Mouse (Mus musculus) mesoderm, embryonic 11.5 days (tissue): ENCODE measurements around the gene Gpr19.
A peak's percentile ranks its signal among the peaks of the same experiment; 100 is the strongest.

Source experiments
- DNase-seq: peaks from one replicate; pipeline ENCODE4 v3.0.0-alpha.2; 2012; ENCODE audit warnings: low read depth, low spot score

The Gpr19 gene

DNA sequence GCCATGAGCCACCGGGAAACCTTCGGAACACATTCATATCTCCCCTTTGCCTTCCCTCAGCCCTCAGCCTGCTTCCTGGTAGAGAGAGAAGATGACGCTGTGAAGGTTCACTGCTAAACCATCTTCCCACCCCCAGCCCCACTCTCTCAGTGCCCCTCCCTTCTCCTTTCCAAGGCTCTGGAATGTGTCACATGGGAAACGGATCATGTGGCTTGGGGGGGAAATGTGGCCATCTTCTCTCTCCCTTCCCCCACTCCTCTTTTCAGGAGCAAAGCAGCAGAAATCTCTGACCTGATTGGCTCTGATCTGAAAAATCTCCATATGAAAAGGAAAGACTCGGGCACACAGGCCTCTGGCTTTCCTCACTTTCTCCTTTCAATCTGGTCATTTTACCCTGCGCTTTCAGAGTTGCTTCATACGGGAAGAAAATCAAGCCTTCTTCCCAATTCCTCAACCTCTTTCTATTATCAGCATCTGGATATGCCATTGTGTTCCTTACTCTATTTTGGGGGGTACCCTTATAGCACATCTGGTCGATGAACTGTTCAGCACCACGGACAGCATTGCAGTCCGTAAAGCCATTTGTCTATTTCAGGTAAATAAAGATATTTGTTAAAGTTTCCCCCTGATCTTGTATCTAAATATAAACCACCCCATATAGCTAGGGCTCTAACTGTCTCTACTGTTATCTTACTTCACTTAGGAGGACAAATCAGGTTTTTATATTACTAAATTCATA lies 10.5 kb downstream of the Gpr19 start:
- peak; percentile 94 for DNase-seq

DNA sequence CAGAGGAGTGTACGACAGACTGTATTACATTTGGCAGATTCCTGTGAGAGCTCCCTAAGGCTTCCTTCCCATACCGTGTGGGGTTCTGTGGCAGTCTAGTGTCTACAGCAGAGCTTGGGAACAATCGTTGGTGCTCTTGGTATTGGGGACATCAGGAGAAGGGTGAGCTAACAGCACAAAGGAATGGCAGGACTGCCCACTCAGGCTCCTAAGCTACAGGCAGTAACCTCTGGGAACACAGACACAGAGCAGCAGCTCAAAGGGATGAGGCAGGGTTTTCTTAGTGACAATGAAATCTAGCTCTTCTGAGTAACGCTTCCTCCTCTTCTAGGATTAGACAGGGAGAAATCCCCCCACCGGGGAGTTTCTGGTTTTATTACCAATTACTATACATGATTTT lies 11.4 kb downstream of the Gpr19 start:
- no peak for DNase-seq

DNA sequence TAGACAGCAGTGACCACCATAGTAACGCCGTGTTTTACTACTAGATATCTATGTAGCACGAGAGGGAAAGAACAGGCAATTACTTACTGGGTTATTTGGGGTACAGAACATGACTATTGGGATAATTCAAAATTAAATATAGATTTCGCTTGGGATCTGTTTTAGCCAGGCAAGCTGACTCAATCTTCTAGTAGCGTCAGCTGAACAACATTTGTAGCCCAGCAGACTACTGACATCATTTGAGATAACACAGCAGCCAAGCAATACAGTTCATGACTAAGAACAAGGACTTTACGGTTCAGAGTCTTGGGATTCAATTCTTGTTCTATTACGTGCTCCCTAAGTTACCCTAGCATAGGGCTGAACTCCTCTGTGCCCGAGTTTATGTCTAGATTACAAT lies 11.9 kb downstream of the Gpr19 start:
- no peak for DNase-seq

DNA sequence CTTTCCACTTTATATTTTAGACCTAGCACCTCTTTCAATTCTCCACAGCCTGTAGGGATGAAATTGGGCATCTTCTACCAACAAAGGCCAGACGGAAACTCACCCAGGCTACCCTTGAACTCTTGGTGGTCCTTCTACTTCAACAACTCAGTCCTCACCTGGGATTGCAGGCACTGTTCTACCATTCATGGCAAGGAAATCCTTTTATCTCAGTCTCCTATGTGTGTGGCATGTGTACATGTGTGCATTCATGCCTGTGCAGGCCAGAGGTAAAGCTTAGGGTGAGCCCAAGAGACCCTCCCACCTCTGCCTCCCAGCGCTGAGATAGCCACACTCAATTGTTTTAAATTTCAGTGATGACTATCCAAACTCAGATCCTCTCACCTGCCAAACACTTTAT lies 12.9 kb downstream of the Gpr19 start:
- DNase-seq = no peak

DNA sequence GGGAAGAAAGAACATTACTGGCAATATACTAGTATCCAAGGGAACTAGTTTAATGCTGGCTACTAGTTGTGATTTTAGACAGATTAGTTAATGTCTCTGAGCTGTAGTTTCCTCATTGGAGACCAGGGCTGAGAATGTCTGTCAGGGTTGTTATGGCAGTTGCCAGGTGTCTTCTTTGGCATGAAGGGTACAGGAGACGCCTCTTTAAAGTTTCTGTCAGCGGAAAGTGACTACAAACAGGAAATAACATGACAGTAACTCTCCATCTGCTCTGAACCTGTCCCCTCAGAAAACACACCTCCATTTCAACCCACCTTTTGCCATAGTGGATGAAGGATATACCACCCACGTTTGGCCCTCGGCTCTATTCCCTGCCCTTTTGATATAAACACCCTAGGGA lies 14.7 kb downstream of the Gpr19 start:
- DNase-seq = no peak

DNA sequence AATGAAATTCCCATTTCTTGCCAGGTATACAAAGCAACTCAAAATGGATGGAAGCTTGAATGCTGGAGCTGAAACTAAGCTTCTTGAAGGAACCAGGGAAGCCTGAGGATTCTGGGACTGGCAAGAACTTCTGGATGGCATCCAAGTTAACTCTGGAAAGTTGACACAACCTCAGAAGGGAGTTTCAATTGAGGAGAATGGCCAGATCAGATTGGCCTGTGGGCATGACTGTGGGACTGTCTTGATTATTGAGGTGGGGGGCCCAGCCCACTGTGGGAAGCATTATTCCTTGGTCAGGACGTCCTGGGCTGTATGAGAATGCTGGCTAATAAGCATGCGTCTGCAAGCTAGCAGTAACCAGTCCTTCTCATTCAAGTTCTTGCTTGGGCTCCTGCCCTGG lies 18.3 kb downstream of the Gpr19 start:
- no peak for DNase-seq

DNA sequence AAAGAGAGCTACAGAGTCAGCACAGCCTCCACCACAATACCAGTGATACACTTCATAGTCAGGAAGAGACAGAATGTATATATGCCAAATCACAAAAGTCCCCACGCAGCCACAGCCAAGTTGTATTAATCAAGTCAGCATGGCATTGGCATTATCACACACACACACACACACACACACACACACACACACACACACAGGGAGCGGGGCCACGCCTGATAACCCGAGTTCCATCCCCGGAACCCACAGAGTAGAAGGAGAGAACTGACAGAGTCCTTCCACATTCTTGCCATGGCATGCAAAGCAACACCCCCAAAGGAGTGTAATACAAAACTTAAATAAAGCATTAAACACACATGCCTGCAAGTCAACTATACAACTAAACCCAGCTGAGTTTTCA lies 18.8 kb downstream of the Gpr19 start:
- DNase-seq = no peak

DNA sequence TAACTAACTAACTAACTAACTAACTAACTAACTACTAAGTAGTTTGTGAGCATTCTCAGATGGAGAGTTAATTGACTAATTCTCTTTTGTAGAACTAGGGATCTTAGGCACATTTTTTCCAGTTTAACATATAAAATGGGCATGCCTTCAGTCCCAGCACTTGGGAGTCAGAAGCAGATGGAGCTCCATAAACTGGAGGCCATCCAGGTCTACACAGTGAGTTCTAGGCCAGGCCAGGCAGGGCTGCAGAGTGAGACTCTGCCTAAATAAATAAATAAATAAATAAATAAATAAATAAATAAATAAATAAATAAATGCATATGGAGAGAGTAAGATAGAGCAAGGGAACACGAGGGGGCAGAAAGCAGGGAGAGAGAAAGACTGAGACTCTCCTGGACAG lies 20.5 kb downstream of the Gpr19 start:
- no peak for DNase-seq

DNA sequence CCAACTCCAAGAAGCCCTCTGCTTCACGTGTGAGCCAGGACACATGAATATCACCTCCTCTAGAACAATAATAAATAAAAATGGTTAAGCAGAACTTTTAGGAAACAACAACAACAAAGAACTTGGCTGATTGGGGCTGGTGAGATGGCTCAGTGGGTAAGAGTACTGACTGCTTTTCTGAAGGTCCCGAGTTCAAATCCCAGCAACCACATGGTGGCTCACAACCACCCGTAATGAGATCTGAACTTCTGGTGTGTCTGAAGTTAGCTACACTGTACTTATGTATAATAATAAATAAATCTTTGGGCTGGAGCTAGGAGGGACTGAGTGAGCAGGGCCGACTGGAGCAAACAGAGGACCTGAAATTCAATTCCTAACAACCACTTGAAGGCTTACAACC lies 21.1 kb downstream of the Gpr19 start:
- no peak for DNase-seq

DNA sequence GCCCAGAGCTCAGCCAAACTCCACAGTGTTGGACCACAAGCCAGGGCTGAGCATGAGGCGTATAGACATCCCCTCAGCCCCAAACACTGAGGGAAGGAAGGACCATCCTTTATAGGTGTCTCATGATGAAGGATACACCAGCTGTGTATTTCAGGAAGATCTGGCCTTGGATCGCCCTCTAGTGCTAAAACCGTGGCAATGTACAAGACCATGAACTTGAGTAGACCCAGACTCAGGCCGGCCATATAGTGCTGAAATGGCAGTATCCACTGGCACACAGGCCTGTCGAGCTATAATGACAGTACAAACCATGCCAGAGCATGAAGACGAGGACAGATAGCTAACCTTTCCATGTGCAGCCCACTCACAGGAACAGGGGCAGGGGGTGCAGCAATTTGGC lies 21.6 kb downstream of the Gpr19 start:
- peak; percentile 43 for DNase-seq

DNA sequence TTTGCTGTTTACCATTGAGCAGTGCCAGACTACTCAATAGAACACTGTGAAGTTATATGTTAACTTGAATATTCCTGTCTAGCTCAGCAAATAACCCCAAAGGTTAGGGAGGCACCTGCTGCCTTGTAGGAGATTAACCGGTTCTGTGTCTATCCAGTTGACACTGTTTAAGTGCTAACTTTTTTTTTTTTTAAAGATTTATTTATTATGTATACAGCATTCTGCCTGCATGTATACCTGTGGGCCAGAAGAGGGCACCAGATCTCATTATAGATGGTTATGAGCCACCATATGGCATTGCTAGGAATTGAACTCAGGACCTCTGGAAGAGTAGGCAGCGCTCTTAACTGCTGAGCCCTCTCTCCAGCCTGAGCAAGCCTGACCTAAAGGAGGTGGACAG lies 25.4 kb downstream of the Gpr19 start:
- no peak for DNase-seq

DNA sequence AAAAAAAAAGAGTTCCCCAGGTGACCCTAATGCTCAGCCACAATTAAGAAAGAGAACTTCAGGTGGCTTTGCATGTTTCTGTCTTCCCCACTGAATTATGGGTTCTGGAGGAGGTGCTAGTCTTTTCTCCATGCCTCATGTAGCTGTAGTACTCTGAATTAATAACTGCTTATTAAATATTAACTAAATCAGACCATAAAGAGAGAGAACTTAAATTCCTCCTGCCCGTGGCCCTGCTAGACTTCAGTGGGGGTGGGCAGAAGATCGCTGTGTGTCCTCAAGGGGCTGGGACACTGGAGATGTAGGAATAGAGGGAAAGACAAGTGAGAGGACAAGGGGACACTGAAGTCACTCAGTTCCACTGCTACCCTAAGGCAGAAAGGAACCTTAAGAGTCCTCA lies 26.1 kb downstream of the Gpr19 start:
- DNase-seq = no peak

DNA sequence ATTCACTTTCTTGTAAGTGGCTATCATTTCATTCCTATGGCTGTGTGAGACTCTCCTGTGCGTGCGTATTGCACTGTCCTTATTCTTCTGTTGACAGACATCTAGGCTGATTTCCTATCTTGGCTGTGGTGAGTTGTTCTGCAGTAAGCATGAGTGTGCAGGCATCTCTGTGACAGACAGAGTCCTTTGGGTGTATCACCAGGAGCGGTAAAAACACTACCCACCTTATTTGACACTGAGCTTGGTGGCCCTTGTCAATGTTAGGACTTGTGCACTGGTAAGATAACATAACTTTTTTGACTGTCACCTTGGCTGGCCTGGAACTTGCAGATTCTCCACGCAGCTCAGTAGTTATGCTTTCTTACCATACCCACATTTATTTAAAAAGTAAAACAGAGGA lies 27.5 kb downstream of the Gpr19 start:
- DNase-seq = no peak

DNA sequence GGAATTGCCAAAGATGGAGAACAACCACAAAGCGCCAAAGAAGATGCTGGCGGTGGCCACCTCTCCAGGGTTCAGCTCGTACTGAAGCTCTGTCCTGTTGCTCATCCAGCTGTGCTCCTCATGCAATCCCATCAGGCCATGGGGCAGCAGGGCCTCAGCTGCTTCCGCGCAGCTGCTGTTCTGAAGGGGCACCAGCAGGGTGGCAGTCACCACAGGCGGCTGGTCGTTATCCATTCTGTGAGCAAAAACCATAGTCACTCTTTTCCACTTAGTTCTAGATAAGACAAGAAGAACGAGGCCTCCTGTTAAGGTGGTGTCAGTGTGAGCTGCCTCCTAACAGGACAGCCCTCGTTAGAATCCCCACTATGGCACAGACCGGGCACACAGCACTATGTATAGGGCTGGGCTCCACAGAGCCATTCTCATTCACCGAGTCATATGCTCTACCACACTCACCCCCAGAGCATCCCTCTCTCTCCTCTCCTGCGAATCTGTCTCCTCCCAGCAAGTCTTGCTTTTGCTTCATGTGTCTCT lies 28.1 kb downstream of the Gpr19 start:
- DNase-seq = no peak

DNA sequence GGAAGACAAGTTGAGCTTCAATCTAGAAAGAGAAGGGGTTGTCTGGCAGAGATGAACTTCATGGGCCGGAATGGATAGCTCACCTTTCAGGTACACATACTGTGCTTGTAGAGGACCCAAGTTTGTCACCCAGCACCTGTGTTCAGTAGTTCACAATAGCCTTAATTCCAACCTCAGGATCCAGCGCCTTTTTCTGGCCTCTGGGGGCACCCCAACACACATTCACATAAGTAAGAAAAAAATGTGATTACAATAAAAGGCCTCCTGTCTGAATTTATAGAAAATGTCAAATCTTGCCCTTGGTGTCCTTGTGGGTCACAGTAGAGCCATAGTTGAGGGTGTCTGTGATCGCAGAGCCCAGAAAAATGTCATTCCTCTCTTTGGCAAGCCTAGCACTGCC lies 31.1 kb downstream of the Gpr19 start:
- peak; percentile 38 for DNase-seq

DNA sequence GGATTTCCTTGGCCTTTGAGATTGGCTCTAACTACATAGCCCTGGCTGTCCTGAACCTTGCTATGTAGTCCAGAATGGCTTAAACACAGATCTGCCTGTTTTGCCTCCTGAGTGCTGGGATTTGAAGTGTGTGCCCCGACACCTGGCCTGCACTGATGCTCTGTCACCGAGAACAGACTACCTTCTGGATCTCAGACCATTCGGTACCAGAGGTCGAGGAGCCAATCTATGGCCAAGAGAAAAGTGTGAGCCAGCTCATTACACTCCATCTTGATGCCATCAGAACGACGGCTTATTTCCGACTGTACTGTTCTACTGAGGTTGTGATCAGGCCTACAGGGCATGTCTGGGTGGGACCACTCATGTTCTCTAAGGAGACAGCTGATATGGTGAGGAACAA lies 32.3 kb downstream of the Gpr19 start:
- DNase-seq = no peak

DNA sequence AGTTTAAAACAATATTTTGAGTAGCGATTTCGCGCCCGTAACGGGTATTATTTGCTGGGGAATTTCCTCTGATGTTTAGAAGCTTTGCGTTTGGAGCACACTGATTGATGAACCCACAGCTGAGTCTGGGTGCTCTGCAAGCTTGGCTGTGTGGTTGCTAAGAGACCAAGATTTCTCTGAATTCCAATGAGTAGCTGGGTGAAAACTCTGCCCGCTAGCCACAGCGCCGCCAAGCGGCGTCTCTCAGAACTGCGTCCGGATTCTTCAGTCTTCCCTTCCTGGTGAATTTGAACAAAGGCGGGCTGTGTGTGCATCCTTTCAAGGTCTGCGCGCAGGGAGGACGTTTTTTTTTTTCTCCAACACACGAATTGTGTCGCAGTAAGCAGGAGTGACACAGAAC lies 35.2 kb downstream of the Gpr19 start:
- peak; percentile 98 for DNase-seq

DNA sequence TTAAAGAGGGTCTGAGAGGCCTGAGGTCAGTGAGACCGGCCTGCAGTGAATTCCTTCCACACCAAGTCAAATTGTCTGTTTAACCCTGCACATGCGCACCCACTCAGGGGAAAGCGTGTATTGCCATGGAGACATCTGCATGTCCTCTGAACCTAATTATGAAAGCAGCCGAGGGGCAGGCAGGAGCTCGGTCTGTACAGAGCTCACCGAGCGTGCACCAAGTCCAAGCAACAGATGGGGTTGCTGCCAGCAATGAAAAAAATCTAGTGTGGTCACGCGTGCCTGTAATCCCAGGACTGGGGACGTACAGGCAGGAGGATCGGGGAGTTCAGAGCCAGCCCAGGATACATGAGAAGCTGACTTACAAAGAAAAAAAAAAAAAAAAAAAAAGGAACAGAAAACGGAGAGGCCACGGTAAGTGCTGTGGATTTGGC lies 35.7 kb downstream of the Gpr19 start:
- DNase-seq = peak; percentile 75

DNA sequence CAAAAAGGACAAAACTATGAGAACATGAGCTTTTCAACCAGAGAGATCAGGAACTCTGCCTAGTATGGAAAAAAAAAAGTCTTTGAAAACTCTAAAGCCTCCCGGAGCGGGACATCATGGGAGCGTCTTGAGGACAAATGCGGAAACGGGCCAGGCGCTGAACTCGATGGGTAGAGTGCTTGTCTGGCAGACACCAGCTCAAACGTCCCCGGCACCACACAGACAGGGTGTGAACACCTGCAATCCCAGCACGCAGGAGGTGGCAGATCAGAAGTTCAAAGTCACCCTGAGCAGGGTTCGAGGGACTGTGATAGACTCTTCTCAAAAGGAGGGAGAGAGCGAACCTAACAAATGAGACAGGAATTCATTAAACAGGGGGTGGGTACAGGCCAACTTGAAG lies 37.0 kb downstream of the Gpr19 start:
- no peak for DNase-seq

DNA sequence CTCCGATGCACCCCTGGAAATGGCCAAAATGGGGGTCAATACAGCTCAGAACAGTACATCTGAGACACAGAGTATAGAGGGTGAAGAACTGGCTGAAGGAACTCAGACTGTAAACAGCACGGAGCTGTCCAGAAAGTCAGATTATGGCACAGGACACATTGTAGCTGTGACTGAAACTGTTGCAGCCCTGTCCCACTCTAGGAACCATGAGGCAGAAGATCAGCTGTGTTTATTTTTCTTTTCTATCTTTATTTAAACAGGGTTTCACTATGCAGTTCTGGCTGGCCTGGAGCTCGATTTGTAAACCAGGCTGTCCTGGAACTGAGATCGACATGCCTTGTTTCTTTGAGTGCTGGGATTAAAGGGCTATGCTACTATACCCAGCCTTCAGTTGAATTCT lies 38.1 kb downstream of the Gpr19 start:
- no peak for DNase-seq

DNA sequence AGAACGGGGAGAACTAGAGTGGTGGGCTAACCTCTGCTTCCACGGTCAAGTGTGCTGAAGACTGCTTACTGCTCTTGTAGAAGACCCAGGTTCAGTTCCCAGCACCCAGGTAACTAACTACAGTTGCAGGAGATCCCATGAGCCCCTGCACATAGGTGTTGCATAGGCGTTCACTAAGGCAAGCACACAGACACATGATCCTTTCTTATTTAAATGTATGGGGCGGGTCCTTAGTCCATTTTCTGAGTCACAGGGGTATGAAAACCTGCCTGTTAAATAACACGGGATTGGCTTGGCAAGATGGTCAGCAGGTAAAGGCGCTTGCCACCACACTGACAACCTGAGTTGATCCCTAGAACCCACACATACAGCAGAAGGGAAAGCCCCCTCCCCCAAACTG lies 39.4 kb downstream of the Gpr19 start:
- no peak for DNase-seq

DNA sequence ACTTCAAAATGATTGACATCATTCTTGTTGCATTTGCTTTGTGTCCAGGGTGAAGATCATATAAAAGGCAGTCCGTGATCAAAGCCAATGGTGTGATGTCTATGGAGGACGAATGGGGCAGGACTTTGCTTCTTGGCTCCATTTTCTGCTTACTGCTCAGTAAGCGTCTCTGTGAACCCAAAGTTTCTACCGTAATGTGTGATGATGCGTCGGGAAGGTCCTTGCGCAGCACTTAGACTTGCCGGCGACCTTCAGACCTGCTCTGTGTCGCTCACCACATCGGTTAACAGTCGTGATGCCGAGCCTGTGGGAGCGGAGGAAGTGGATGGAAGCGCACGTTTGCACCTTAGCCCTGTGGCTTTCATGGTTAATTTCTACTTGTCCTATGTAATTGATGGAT lies 42.5 kb downstream of the Gpr19 start:
- DNase-seq = no peak

DNA sequence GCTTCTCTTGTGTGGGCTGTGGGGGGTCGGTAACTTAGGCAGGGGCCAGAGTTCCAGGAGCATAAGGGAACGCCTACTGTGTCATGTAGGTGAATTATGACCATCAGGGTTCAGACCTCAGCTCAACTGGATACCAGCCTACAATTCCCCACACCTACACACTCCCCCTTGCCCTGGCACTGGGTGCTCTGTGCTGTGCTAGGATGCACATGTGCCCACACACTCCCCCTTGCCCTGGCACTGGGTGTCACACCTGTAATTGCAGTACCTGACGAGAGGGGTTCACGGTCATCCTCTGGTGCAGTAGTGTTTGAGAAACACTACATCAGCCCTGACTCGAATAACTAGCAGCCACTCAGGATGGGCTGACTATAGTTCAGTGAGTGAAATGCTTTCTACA lies 43.6 kb downstream of the Gpr19 start:
- DNase-seq = no peak

DNA sequence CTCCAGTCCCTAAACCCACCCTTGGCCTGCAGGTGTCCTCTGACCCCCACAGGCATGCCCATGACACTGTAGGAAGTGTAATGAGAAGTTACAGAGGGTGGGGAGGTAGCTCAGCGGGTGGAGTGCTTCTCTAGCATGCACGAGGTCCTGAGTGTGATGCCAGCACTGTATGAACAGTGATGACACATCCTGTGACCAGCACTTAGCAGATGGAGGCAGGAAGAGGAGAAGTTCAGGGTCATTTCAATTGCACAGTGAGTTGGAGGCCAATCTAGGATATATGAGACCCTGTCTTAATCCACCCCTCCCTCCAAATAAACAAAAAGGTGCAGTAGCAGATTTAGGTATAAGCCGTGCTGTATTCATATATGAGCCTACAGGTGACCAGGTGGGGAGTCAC lies 48.4 kb downstream of the Gpr19 start:
- DNase-seq = no peak
